Mouse (Mus musculus): ENCODE measurements at regions not wholly inside any gene's neighbourhood (a gene's known extent, or its start where the extent isn't known, plus 50 kb on each side); places are given as distances from the start of the nearest gene placed in this dataset.

DNA sequence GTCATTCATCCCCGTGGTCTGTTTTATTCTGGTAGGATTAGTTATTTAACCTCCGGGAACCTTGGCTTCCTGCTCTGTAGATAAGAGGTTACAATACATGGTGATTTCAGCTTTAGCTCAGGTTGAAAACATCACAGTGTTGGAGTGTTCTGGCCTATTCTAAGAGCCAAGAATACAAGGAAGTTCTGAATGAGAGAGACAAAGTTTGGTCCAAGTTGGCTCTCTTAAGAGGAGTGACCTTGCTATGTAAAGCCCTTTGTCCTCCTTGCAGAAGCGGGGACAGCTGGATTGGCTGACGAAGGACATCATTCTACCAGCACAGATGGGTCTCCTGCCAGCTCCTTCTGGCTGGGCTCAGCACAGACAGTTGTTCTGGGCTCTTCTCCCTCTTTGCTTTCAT lies 73.7 kb upstream of the Stt3b start:
- ATAC-seq (no peak), DNase-seq (no peak)
- no peaks in the 10 kb centered on the region for H3K9me3 ChIP-seq (ENCODE audit: low read length)
- H3K27me3 ChIP-seq (ENCODE audit: insufficient read depth, low read length), result no peaks in the 10 kb centered on the region
- H3K36me3 ChIP-seq (ENCODE audit: insufficient read depth), result no peaks in the 10 kb centered on the region
- H3K4me1 ChIP-seq (ENCODE audit: insufficient read depth), result peaks cover 9% of the 10 kb centered on the region; the same call in 1 of the 2 replicates
- no peak overlapping the region for H3K4me2 ChIP-seq (ENCODE audit: low read depth)
- no peak overlapping the region for H3K9ac ChIP-seq
- TF ChIP-seq CTCF (IDR thresholded peaks at IDR 0.05; ENCODE audit: low read depth), result no peak
- 63% methylated on average over 4 of the region's 4 CpGs for WGBS
- no peak overlapping the region for H3K4me3 ChIP-seq (ENCODE audit: low read depth, low read length)
- no peak overlapping the region for H3K27ac ChIP-seq (ENCODE audit: low read depth, low read length)

DNA sequence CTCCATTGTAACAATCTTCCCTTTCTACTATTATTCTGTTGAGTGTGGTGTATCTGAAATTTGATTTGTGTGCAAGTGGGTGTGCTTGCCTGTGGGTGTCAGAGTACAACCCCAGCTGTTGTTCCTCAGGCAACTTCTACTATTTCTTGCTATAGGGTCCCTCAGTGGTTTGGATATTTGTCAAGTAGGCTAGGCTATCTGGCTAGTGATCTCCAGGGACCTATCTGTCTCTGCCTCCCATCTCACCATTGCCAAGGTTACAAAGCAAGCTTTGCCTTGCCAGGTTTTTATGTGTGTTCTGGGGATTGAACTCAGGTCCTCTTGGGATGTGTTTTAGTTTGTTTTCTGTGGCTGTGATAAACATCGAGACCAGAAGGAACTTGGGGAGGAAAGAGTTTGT lies 74.1 kb upstream of the Stt3b start:
- TF ChIP-seq CTCF (IDR thresholded peaks at IDR 0.05; ENCODE audit: low read depth), result no peak
- Histone ChIP-seq H3K27me3 (ENCODE audit: insufficient read depth, low read length) (no peaks in the 10 kb centered on the region), H3K27ac (ENCODE audit: low read depth, low read length) (no peak overlapping the region), H3K4me3 (ENCODE audit: low read depth, low read length) (no peak overlapping the region), H3K4me1 (ENCODE audit: insufficient read depth) (peaks cover 9% of the 10 kb centered on the region; the same call in 1 of the 2 replicates), H3K4me2 (ENCODE audit: low read depth) (no peak overlapping the region), H3K36me3 (ENCODE audit: insufficient read depth) (no peaks in the 10 kb centered on the region), H3K9me3 (ENCODE audit: low read length) (no peaks in the 10 kb centered on the region), H3K9ac (no peak overlapping the region)
- DNase-seq (no peak), ATAC-seq (no peak)
- 100% methylated on average over 1 of the region's 1 CpGs for WGBS

DNA sequence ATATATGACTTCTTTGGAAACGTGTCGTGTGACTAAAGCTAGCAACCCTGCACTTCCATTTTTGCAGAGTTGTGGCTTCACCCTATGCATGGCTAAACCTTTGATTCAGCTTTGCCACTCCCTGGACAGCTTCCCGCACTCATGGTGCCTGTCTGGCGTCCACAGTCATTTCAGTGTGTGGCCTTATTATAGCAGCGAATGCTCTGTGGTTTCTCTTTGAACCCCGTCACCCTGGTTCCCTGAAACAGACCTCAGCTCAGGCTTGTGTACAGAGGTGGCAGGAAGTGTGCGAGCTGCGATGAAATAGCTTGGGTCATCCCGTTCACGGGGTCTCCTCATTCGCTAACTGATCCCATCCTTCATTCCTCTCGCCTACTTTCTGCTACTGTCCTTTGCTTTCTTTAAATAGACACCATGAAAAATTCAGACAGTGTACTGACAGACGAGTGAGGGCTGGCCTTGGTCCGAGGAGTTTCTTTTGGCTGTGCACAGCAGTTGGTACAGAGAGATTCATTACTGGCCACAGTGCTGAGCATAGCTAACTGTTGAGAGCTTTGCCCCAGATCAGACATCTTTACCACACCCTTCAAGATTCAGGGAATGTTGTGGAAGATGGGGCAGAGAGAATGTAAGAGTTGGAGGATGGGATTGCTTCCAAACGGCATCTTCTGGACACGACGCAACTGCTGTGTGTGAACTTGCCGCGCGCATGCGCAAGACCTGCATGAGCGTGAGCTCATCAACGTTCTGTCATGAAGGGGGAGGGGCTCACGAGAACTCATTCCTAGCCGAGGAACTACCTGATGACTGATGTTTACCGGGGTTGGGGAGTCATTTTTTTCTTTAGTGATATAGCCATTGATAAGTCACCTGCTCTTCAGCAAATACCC lies 77.5 kb upstream of the Stt3b start:
- ATAC-seq (no peak), DNase-seq (no peak)
- TF ChIP-seq CTCF (IDR thresholded peaks at IDR 0.05; ENCODE audit: low read depth), result no peak
- no peak overlapping the region for H3K9ac ChIP-seq
- no peaks in the 10 kb centered on the region for H3K9me3 ChIP-seq (ENCODE audit: low read length)
- H3K27me3 ChIP-seq (ENCODE audit: insufficient read depth, low read length), result no peaks in the 10 kb centered on the region
- H3K4me2 ChIP-seq (ENCODE audit: low read depth), result no peak overlapping the region
- no peak overlapping the region for H3K27ac ChIP-seq (ENCODE audit: low read depth, low read length)
- H3K4me1 ChIP-seq (ENCODE audit: insufficient read depth), result peaks cover 10% of the 10 kb centered on the region; the same call in 1 of the 2 replicates
- H3K36me3 ChIP-seq (ENCODE audit: insufficient read depth), result no peaks in the 10 kb centered on the region
- no peak overlapping the region for H3K4me3 ChIP-seq (ENCODE audit: low read depth, low read length)
- 85% methylated on average over 26 of the region's 26 CpGs for WGBS

DNA sequence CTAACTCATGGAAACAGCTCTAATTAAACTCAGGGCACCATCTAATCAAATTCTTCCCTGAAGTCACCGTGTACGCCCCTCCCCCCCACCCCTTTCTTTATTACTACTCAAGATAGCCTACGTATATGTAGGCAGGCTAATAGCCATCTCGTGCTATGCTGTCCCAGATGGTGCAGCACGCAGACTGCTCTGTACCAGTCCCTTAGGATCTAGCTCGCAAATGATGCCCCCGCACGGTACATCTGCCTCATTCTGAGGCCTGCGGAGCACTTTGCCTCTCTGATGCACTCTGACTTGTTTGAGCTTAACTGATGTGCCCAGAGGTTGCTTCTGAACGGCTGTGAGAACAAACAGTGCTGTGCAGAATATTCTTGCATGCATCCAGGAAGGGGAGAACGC lies 78.1 kb upstream of the Stt3b start:
- Histone ChIP-seq H3K4me1 (ENCODE audit: insufficient read depth) (peaks cover 10% of the 10 kb centered on the region; the same call in 1 of the 2 replicates), H3K27me3 (ENCODE audit: insufficient read depth, low read length) (no peaks in the 10 kb centered on the region), H3K27ac (ENCODE audit: low read depth, low read length) (no peak overlapping the region), H3K9me3 (ENCODE audit: low read length) (no peaks in the 10 kb centered on the region), H3K9ac (no peak overlapping the region), H3K4me3 (ENCODE audit: low read depth, low read length) (no peak overlapping the region), H3K4me2 (ENCODE audit: low read depth) (no peak overlapping the region), H3K36me3 (ENCODE audit: insufficient read depth) (no peaks in the 10 kb centered on the region)
- WGBS, result 90% methylated on average over 11 of the region's 11 CpGs
- ATAC-seq, result no peak
- no peak for TF ChIP-seq CTCF (IDR thresholded peaks at IDR 0.05; ENCODE audit: low read depth)
- no peak for DNase-seq

DNA sequence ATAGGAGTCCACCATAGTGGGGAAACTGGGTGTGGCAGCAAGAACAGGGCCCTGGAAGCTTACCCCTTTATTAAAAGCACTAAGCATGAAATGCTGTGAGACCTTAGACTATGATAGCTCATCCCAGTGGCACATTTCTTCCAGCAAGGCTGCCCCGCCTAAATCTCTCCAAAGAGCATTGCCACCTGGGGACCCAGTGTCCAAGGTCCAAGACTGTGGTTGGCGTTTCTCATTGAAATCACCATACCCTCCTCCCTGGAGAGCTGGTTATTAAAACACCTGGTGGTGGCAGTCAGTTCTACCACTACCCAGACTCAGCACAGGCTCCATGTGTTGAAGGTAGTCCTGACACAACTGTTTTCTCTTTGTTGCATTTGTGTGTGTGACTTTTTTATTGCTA lies 78.9 kb upstream of the Stt3b start:
- no peak for ATAC-seq
- H3K9ac ChIP-seq, result no peak overlapping the region

DNA sequence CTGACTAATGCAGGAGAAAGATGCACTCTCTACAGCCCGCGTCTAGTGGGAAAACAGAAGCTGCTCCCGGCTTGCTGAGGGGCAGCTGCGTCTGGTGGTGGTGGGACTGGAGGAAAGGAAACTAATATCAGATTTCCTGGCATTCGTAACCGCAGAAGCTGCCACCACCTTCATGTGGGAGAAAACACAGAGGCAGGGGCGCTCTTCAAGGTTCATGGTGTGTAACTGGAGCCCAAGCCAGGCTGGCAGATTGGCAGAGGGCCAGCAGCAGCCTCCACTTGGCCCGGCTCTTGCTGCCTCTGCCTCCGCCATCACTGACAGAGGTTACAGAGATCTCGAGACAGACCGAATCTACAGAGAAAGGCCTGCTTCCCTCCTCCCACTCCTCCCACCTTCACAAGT lies 80.7 kb upstream of the Stt3b start:
- Histone ChIP-seq H3K9ac (no peak overlapping the region), H3K27me3 (ENCODE audit: insufficient read depth, low read length) (no peaks in the 10 kb centered on the region), H3K36me3 (ENCODE audit: insufficient read depth) (no peaks in the 10 kb centered on the region), H3K4me1 (ENCODE audit: insufficient read depth) (peaks cover 10% of the 10 kb centered on the region; the same call in 1 of the 2 replicates), H3K9me3 (ENCODE audit: low read length) (no peaks in the 10 kb centered on the region), H3K27ac (ENCODE audit: low read depth, low read length) (no peak overlapping the region), H3K4me3 (ENCODE audit: low read depth, low read length) (no peak overlapping the region), H3K4me2 (ENCODE audit: low read depth) (no peak overlapping the region)
- 12% methylated on average over 11 of the region's 11 CpGs for WGBS
- no peak for TF ChIP-seq CTCF (IDR thresholded peaks at IDR 0.05; ENCODE audit: low read depth)
- peak; percentile 63 for DNase-seq
- ATAC-seq, result peak; percentile 68; the same call in 1 of the 2 replicates

More for the DNA sequence above, 78.9 kb upstream of the Stt3b start:
- H3K4me2 ChIP-seq (ENCODE audit: low read depth), result no peak overlapping the region
- no peak for TF ChIP-seq CTCF (IDR thresholded peaks at IDR 0.05; ENCODE audit: low read depth)
- H3K4me3 ChIP-seq (ENCODE audit: low read depth, low read length), result no peak overlapping the region
- DNase-seq, result no peak
- H3K4me1 ChIP-seq (ENCODE audit: insufficient read depth), result peaks cover 10% of the 10 kb centered on the region; the same call in 1 of the 2 replicates
- no peaks in the 10 kb centered on the region for H3K9me3 ChIP-seq (ENCODE audit: low read length)
- H3K36me3 ChIP-seq (ENCODE audit: insufficient read depth), result no peaks in the 10 kb centered on the region
- no peak overlapping the region for H3K27ac ChIP-seq (ENCODE audit: low read depth, low read length)
- no peaks in the 10 kb centered on the region for H3K27me3 ChIP-seq (ENCODE audit: insufficient read depth, low read length)
- WGBS, result 98% methylated on average over 2 of the region's 2 CpGs

DNA sequence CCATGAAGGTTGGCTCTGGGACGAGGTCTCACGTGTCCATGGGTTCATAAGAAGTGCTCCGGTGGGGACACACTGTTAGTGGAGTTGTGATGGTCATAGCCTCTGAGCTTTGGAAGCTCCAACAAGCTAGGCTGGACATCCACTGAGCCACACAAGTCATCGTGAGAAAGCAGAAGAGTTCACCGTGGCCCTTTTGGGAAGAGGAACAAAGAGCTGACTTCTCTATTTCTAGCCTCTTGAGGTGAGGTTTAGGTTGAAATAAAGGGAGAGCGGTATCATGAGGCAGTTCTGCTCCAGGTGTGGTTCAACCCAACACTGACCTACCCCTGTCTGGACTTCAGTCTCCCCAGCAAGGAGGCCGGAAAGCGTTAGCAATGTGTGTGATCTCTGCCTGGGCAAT lies 85.3 kb upstream of the Stt3b start:
- no peak overlapping the region for H3K27ac ChIP-seq (ENCODE audit: low read depth, low read length)
- H3K4me2 ChIP-seq (ENCODE audit: low read depth), result no peak overlapping the region
- WGBS, result 95% methylated on average over 8 of the region's 8 CpGs
- TF ChIP-seq CTCF (IDR thresholded peaks at IDR 0.05; ENCODE audit: low read depth), result no peak
- H3K36me3 ChIP-seq (ENCODE audit: insufficient read depth), result no peaks in the 10 kb centered on the region
- DNase-seq (no peak), ATAC-seq (no peak)
- H3K4me3 ChIP-seq (ENCODE audit: low read depth, low read length), result no peak overlapping the region
- H3K9me3 ChIP-seq (ENCODE audit: low read length), result no peaks in the 10 kb centered on the region
- no peak overlapping the region for H3K9ac ChIP-seq
- H3K27me3 ChIP-seq (ENCODE audit: insufficient read depth, low read length), result no peaks in the 10 kb centered on the region
- peaks cover 9% of the 10 kb centered on the region; the same call in 1 of the 2 replicates for H3K4me1 ChIP-seq (ENCODE audit: insufficient read depth)
